Mouse (Mus musculus): ENCODE measurements at regions not wholly inside any gene's neighbourhood (a gene's known extent, or its start where the extent isn't known, plus 50 kb on each side); places are given as distances from the start of the nearest gene placed in this dataset.
A peak's percentile ranks its signal among the peaks of the same experiment; 100 is the strongest.

DNA sequence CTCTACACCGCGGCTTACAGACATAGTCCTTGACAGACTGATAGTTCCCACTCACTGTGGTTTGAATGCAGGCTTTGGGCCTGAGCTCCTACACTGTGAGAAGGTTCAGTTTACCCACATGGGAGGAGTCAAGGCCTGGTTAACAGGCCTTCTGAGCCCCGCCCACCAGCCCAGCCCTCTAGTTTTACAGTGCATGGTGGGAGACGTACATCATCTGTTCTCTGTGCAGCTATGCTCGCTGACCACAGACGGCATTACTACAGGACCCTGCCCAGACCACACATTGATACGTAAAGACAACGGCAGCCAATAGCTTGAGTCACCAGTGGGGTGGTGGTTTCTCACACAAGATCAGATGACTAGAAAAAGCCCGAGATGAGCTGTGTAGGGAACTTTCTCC lies 431.0 kb downstream of the Tbc1d22a start:
- H3K4me1 ChIP-seq = no peaks in the 10 kb centered on the region; the same call in 1 of the 2 replicates
- peak; percentile 13 for DNase-seq (ENCODE audit: low spot score)
- no peak overlapping the region for H3K4me3 ChIP-seq
- 80% methylated on average over 9 of the region's 9 CpGs for WGBS
- H3K9me3 ChIP-seq = no peaks in the 10 kb centered on the region
- H3K36me3 ChIP-seq (replicated peaks) = no peaks in the 10 kb centered on the region
- H3K27ac ChIP-seq (replicated peaks) = no peak overlapping the region
- no peaks in the 10 kb centered on the region for H3K27me3 ChIP-seq (replicated peaks; ENCODE audit: low read depth, poor library complexity, severe bottlenecking)

- no peak overlapping the region for H3K27ac ChIP-seq (replicated peaks)
- H3K27me3 ChIP-seq (replicated peaks; ENCODE audit: low read depth, poor library complexity, severe bottlenecking) = no peaks in the 10 kb centered on the region
- no peaks in the 10 kb centered on the region for H3K9me3 ChIP-seq
- no peaks in the 10 kb centered on the region for H3K36me3 ChIP-seq (replicated peaks)
- no peak overlapping the region for H3K4me3 ChIP-seq
- DNase-seq (ENCODE audit: low spot score) = no peak
- H3K4me1 ChIP-seq = no peaks in the 10 kb centered on the region; the same call in 1 of the 2 replicates
- 84% methylated on average over 3 of the region's 3 CpGs for WGBS
These were observed 433.9 kb downstream of the Tbc1d22a start for GRCm38 (mm10) chr15:86648131-86648530.

- no peaks in the 10 kb centered on the region for H3K9me3 ChIP-seq
- H3K36me3 ChIP-seq (replicated peaks) = no peaks in the 10 kb centered on the region
- no peaks in the 10 kb centered on the region for H3K4me1 ChIP-seq
- H3K27ac ChIP-seq (replicated peaks) = no peak overlapping the region
- H3K27me3 ChIP-seq (replicated peaks; ENCODE audit: low read depth, poor library complexity, severe bottlenecking) = no peaks in the 10 kb centered on the region
- no peak overlapping the region for H3K4me3 ChIP-seq
- DNase-seq (ENCODE audit: low spot score) = peak; percentile 69
- 32% methylated on average over 9 of the region's 9 CpGs for WGBS
These were observed 458.8 kb downstream of the Tbc1d22a start for GRCm38 (mm10) chr15:86673096-86673520.

- no peak overlapping the region for H3K4me3 ChIP-seq
- H3K4me1 ChIP-seq = no peaks in the 10 kb centered on the region
- DNase-seq (ENCODE audit: low spot score) = no peak
- 85% methylated on average over 7 of the region's 7 CpGs for WGBS
- no peaks in the 10 kb centered on the region for H3K9me3 ChIP-seq
- H3K27ac ChIP-seq (replicated peaks) = no peak overlapping the region
- no peaks in the 10 kb centered on the region for H3K36me3 ChIP-seq (replicated peaks)
- no peaks in the 10 kb centered on the region for H3K27me3 ChIP-seq (replicated peaks; ENCODE audit: low read depth, poor library complexity, severe bottlenecking)
These were observed 462.8 kb downstream of the Tbc1d22a start for GRCm38 (mm10) chr15:86677016-86677415.

GRCm38 (mm10) chr15:86683081-86683480 lies 468.8 kb downstream of the Tbc1d22a start:
- 93% methylated on average over 12 of the region's 12 CpGs for WGBS

DNA sequence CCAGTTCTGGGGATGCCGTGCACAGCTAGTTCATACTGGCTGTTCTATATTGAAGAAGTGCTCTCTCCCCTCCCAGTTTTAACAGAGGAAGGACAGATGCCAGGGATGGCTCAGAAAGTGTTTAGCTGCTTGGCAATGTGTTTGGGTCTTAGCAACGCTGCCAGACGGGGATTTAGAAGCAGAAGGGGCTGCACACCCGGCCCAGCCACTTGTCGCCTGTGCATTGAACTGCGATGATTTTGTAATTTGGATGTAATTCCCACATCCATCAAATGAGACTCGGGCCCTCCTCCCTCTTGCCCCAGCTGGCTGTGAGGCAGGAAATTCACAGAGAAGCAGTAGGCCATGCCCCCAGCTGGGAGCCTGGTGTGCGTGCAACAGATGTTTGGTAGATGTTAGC lies 475.4 kb downstream of the Tbc1d22a start:
- H3K36me3 ChIP-seq (replicated peaks) = no peaks in the 10 kb centered on the region
- H3K27ac ChIP-seq (replicated peaks) = no peak overlapping the region
- DNase-seq (ENCODE audit: low spot score) = no peak
- 83% methylated on average over 8 of the region's 8 CpGs for WGBS
- no peaks in the 10 kb centered on the region for H3K4me1 ChIP-seq
- H3K9me3 ChIP-seq = no peaks in the 10 kb centered on the region
- H3K4me3 ChIP-seq = no peak overlapping the region
- H3K27me3 ChIP-seq (replicated peaks; ENCODE audit: low read depth, poor library complexity, severe bottlenecking) = no peaks in the 10 kb centered on the region

More at GRCm38 (mm10) chr15:86683081-86683480, 468.8 kb downstream of the Tbc1d22a start:
- Histone ChIP-seq H3K27ac (replicated peaks) (no peak overlapping the region), H3K4me1 (no peaks in the 10 kb centered on the region), H3K4me3 (no peak overlapping the region), H3K27me3 (replicated peaks; ENCODE audit: low read depth, poor library complexity, severe bottlenecking) (no peaks in the 10 kb centered on the region), H3K9me3 (no peaks in the 10 kb centered on the region), H3K36me3 (replicated peaks) (no peaks in the 10 kb centered on the region)
- DNase-seq (ENCODE audit: low spot score) = no peak

GRCm38 (mm10) chr15:86696806-86697205 lies 482.5 kb downstream of the Tbc1d22a start:
- no peaks in the 10 kb centered on the region for H3K9me3 ChIP-seq
- DNase-seq (ENCODE audit: low spot score) = no peak
- no peak overlapping the region for H3K27ac ChIP-seq (replicated peaks)
- H3K36me3 ChIP-seq (replicated peaks) = no peaks in the 10 kb centered on the region
- H3K4me3 ChIP-seq = no peak overlapping the region
- 81% methylated on average over 4 of the region's 4 CpGs for WGBS
- H3K4me1 ChIP-seq = no peaks in the 10 kb centered on the region
- no peaks in the 10 kb centered on the region for H3K27me3 ChIP-seq (replicated peaks; ENCODE audit: low read depth, poor library complexity, severe bottlenecking)

DNA sequence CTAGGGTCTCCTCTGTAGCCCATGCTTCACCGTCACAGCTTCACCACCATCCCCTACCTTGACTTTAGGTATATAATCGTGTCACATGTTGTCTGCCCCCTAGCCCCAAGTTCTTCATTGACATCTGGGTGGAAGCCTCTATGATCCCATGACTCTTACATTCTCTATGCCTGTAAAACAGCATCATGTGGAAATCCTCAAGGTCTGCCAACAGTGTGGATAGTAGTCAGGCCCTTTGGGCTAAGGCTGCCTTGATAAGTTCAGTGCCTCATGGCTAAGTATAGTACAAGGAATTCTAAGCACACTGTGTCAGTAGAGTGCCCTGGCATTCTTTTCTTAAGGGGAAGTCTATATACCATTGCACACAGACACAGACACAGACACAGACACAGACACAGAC lies 496.2 kb downstream of the Tbc1d22a start:
- Histone ChIP-seq H3K4me1 (no peaks in the 10 kb centered on the region), H3K27me3 (replicated peaks; ENCODE audit: low read depth, poor library complexity, severe bottlenecking) (no peaks in the 10 kb centered on the region), H3K9me3 (no peaks in the 10 kb centered on the region), H3K4me3 (no peak overlapping the region), H3K36me3 (replicated peaks) (no peaks in the 10 kb centered on the region), H3K27ac (replicated peaks) (no peak overlapping the region)
- no peak for DNase-seq (ENCODE audit: low spot score)
- WGBS = 93% methylated on average over 2 of the region's 2 CpGs

GRCm38 (mm10) chr15:86718376-86718775 lies 504.1 kb downstream of the Tbc1d22a start:
- H3K9me3 ChIP-seq = no peaks in the 10 kb centered on the region
- no peak for DNase-seq (ENCODE audit: low spot score)
- no peak overlapping the region for H3K4me3 ChIP-seq
- no peak overlapping the region for H3K27ac ChIP-seq (replicated peaks)
- 62% methylated on average over 9 of the region's 9 CpGs for WGBS
- no peaks in the 10 kb centered on the region for H3K27me3 ChIP-seq (replicated peaks; ENCODE audit: low read depth, poor library complexity, severe bottlenecking)
- H3K36me3 ChIP-seq (replicated peaks) = no peaks in the 10 kb centered on the region
- no peaks in the 10 kb centered on the region for H3K4me1 ChIP-seq

- no peak for DNase-seq (ENCODE audit: low spot score)
- 84% methylated on average over 12 of the region's 12 CpGs for WGBS
These were observed 504.8 kb downstream of the Tbc1d22a start for GRCm38 (mm10) chr15:86719088-86719487.

GRCm38 (mm10) chr15:86721131-86721530 lies 506.9 kb downstream of the Tbc1d22a start:
- no peaks in the 10 kb centered on the region for H3K4me1 ChIP-seq
- H3K9me3 ChIP-seq = no peaks in the 10 kb centered on the region
- whole genome bisulfite sequencing = 74% methylated on average over 5 of the region's 5 CpGs
- DNase-seq (ENCODE audit: low spot score) = no peak
- no peaks in the 10 kb centered on the region for H3K36me3 ChIP-seq (replicated peaks)
- H3K27me3 ChIP-seq (replicated peaks; ENCODE audit: low read depth, poor library complexity, severe bottlenecking) = no peaks in the 10 kb centered on the region
- H3K4me3 ChIP-seq = no peak overlapping the region
- no peak overlapping the region for H3K27ac ChIP-seq (replicated peaks)

More at GRCm38 (mm10) chr15:86719088-86719487, 504.8 kb downstream of the Tbc1d22a start:
- Histone ChIP-seq H3K36me3 (replicated peaks) (no peaks in the 10 kb centered on the region), H3K4me1 (no peaks in the 10 kb centered on the region), H3K4me3 (no peak overlapping the region), H3K27me3 (replicated peaks; ENCODE audit: low read depth, poor library complexity, severe bottlenecking) (no peaks in the 10 kb centered on the region), H3K9me3 (no peaks in the 10 kb centered on the region), H3K27ac (replicated peaks) (no peak overlapping the region)

GRCm38 (mm10) chr15:86737945-86738344 lies 523.7 kb downstream of the Tbc1d22a start:
- H3K36me3 ChIP-seq (replicated peaks) = no peaks in the 10 kb centered on the region

DNA sequence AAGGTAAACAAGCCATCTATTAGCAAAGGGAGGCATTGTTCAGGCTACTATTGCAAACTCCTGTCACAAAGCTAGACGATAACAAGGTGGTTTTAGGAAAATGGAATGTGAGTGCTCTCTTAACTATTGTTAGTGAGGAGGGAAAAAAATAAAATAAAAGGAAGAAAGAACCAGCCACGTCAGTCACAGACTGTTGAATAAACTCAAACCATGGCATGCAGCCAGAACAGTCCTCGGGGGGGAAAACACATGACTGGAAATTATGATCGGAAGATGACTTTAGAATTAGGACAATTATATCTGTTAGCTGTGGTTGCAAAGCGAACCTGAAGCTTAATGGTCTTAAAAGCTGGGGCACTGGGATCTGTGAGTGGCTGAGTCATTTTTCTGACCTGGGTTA lies 524.1 kb downstream of the Tbc1d22a start:
- DNase-seq (ENCODE audit: low spot score) = no peak
- Histone ChIP-seq H3K9me3 (no peaks in the 10 kb centered on the region), H3K36me3 (replicated peaks) (no peaks in the 10 kb centered on the region), H3K4me3 (no peak overlapping the region), H3K27ac (replicated peaks) (no peak overlapping the region), H3K27me3 (replicated peaks; ENCODE audit: low read depth, poor library complexity, severe bottlenecking) (no peaks in the 10 kb centered on the region), H3K4me1 (no peaks in the 10 kb centered on the region)
- 83% methylated on average over 5 of the region's 5 CpGs for WGBS

More at GRCm38 (mm10) chr15:86737945-86738344, 523.7 kb downstream of the Tbc1d22a start:
- Histone ChIP-seq H3K4me1 (no peaks in the 10 kb centered on the region), H3K4me3 (no peak overlapping the region), H3K27me3 (replicated peaks; ENCODE audit: low read depth, poor library complexity, severe bottlenecking) (no peaks in the 10 kb centered on the region), H3K9me3 (no peaks in the 10 kb centered on the region), H3K27ac (replicated peaks) (no peak overlapping the region)
- DNase-seq (ENCODE audit: low spot score) = no peak

DNA sequence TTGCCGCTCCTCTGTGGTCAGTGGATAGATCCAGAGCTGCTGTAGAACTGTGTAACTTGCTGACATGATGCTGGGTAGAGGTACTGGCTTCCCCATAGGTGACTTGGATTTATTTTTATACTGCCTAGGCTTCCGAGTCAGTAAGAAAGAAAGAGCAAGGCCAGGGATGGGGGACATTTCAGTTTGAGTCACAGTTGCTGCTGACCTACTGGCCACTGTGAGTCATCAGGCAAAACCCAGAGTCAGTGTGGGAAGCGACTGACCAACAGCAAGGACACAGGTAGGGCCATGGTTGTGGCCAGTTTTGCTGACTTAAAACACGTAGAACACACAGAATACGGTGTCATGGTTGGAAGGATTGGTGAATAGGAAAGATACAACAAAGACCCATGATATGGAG lies 524.5 kb downstream of the Tbc1d22a start:
- no peak for DNase-seq (ENCODE audit: low spot score)
- Histone ChIP-seq H3K36me3 (replicated peaks) (no peaks in the 10 kb centered on the region), H3K4me3 (no peak overlapping the region), H3K4me1 (no peaks in the 10 kb centered on the region), H3K27ac (replicated peaks) (no peak overlapping the region), H3K9me3 (no peaks in the 10 kb centered on the region), H3K27me3 (replicated peaks; ENCODE audit: low read depth, poor library complexity, severe bottlenecking) (no peaks in the 10 kb centered on the region)
- 88% methylated on average over 5 of the region's 5 CpGs for WGBS

All from embryonic facial prominence, embryonic 10.5 days (tissue).